Mouse (Mus musculus): ENCODE results near the gene Fkbp8.

DNA sequence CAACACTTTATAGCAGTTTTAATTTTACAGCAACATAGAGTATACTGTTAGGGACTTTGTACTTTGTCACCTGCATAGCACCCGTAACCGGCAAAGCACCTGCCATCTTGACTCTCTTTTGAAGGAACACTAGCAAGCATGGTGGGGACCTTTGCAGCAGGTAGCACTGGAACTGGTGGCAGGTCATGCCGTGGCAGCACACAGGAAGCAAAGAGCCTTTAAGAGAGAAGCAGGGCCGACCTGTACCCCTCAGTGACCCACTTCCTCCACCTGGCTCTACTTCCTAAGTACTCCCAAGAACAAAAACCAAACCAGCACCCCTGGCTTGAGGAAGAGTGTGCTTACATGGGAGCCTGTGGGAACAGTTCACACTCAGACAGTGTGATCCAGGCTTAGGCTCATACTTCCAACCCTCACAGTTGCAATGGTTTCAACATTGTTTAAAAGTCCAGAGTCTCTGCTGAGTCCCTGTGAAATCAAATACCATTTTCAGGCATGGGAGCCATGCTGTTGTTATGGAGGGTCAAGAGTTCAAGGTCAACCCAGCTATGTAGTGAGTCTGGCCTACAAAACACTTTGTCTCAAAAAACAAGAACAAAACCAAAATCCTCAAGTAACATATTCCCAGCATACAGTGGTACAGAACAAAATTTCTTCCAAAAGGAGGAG is 27.7 kb downstream of the Fkbp8 start:
- TF ChIP-seq CTCF (conservative IDR thresholded peaks at IDR 0.05 in 1 of 2, IDR thresholded peaks at IDR 0.05 in 1 of 2; ENCODE audit: low read depth in 2 of 2, low read length in 2 of 2) (no peak), UBTF (IDR thresholded peaks at IDR 0.05; ENCODE audit: low read depth, low read length) (no peak), KAT2A (IDR thresholded peaks at IDR 0.05; ENCODE audit: insufficient replicate concordance, low read length) (no peak), POLR2A (IDR thresholded peaks at IDR 0.05; ENCODE audit: low read depth, low read length) (no peak), RCOR1 (conservative IDR thresholded peaks at IDR 0.05; ENCODE audit: low read depth, low read length) (no peak), SIN3A (IDR thresholded peaks at IDR 0.05; ENCODE audit: low read length) (no peak), TBP (conservative IDR thresholded peaks at IDR 0.05; ENCODE audit: low read depth, low read length) (no peak), ZKSCAN1 (IDR thresholded peaks at IDR 0.05; ENCODE audit: borderline replicate concordance, low read depth, low read length) (no peak)
